Mouse (Mus musculus) bone marrow macrophage, adult 2 months (primary cell): ENCODE measurements around the gene Fgfr2.

Experiments
- CTCF ChIP-seq: IDR thresholded peaks from 2 replicates; pipeline ENCODE4 v1.5.1; 2012; ENCODE audit warnings: low read depth, mild to moderate bottlenecking, low read length, moderate library complexity
- POLR2A ChIP-seq: IDR thresholded peaks from 2 replicates; pipeline ENCODE4 v1.6.1; 2012; ENCODE audit warnings: mild to moderate bottlenecking, low read depth, low read length, borderline replicate concordance

DNA sequence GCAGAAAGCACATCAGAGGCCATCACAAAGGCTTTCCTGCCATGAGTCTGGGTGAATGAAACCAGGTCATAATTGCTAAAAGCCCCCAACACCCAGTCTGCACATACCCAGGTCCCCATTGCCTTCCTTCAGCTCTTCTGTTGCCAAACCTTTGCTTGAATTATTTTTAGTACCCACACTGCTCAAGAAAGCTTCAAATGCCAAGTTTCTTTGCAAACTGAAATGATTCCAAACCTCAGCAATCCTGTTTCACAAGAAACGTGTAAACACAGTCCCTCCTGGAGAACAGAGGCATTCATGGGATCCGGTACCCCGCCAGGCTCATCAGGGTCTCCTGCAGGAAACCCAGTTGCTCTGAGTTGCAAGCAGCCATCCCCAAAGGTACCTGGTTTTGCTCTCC is 1130.3 kb downstream of the Fgfr2 start:
- TF ChIP-seq CTCF, result no peak
- no peak for TF ChIP-seq POLR2A
